In genomic region chr7:101754416-101754815, GRCm38 (mm10) we compare ENCODE assay signal across 17 mouse cellular contexts.
A peak's percentile ranks its signal among the peaks of the same experiment; 100 is the strongest.
DNase-seq lines count a peak whose midpoint lies in the region; TF ChIP-seq lines count a peak whose summit lies in the region.
"Had no signal": no experiment of that assay in that cellular context is flagged by ENCODE, and none has a peak within 500 bp of the region (broad histone marks: within the 10 kb centered on the region; RNA-seq: fewer than 3 reads in every experiment).

No protein-coding gene starts in this region.

- intact Hi-C loops in gastrocnemius, adult 2 months (cut with DNase I) = no loop called here
- intact Hi-C loops in gastrocnemius, postnatal 14 days (cut with DNase I; ENCODE audit: low total_unique reads) = no loop called here

- H3K27ac ChIP-seq in gastrocnemius, adult 2 months = peak overlapping the region; percentile 62
- no peak overlapping the region for H3K27ac ChIP-seq in kidney, adult 2 months (ENCODE audit: insufficient read depth, low read depth, low read length)
- H3K27ac ChIP-seq: embryonic facial prominence, embryonic 10.5 days; forebrain, embryonic 10.5 days; hindbrain, embryonic 10.5 days; hindbrain, embryonic 14.5 days; intestine, embryonic 15.5 days had no signal

- no peak overlapping the region for H3K4me3 ChIP-seq in gastrocnemius, adult 2 months
- H3K4me3 ChIP-seq in kidney, adult 2 months (ENCODE audit: insufficient read depth, low read depth, low read length) = no peak overlapping the region
- H3K4me3 ChIP-seq: embryonic facial prominence, embryonic 10.5 days; forebrain, embryonic 10.5 days; heart, embryonic 12.5 days; hindbrain, embryonic 10.5 days; intestine, embryonic 15.5 days had no signal

- DNase-seq in adrenal gland, adult 2 months = peak; percentile 58
- DNase-seq in adrenal gland, postnatal 4 days (ENCODE audit: low spot score in 2 of 2) = no peak
- peak; percentile 65 for DNase-seq in gastrocnemius, adult 2 months
- DNase-seq in gastrocnemius, postnatal 4 days (ENCODE audit: low spot score in 2 of 2) = no peak
- DNase-seq in gastrocnemius, postnatal 14 days = peak; percentile 26
- DNase-seq in kidney, adult 2 months = no peak
- DNase-seq in right cerebral cortex, adult 18-20 months = no peak
- DNase-seq: cerebellum, adult 2 months; cerebellum, postnatal 10 days; kidney, adult 18-20 months had no signal

- TF ChIP-seq CTCF in gastrocnemius, adult 2 months (IDR thresholded peaks at IDR 0.05) = no peak
- TF ChIP-seq CTCF in kidney, adult 2 months (conservative IDR thresholded peaks at IDR 0.05; ENCODE audit: insufficient read depth, insufficient read length, low read depth, low read length) = no peak

- no peak for TF ChIP-seq POLR2A in kidney, adult 2 months (IDR thresholded peaks at IDR 0.05; ENCODE audit: low read depth, low read length)

- 84% methylated on average over 2 of the region's 2 CpGs for WGBS in kidney, adult 2 months

- H3K4me1 ChIP-seq in kidney, adult 2 months (ENCODE audit: control insufficient read depth, insufficient read depth, low read length) = no peaks in the 10 kb centered on the region
- H3K4me1 ChIP-seq: embryonic facial prominence, embryonic 10.5 days; forebrain, embryonic 10.5 days; hindbrain, embryonic 10.5 days; intestine, embryonic 15.5 days had no signal

- H3K36me3 ChIP-seq in kidney, adult 2 months (ENCODE audit: control insufficient read depth, insufficient read depth, low read length) = no peaks in the 10 kb centered on the region
- H3K36me3 ChIP-seq: intestine, embryonic 15.5 days had no signal

- H3K27me3 ChIP-seq in kidney, adult 2 months (replicated peaks; ENCODE audit: control insufficient read depth, insufficient read depth, low read length) = no peaks in the 10 kb centered on the region
- H3K27me3 ChIP-seq: CH12.LX; heart, embryonic 12.5 days; intestine, embryonic 15.5 days had no signal

Comparison
In these comparisons a context has a peak if more than half of its experiments do, and no peak if none do; other contexts are left out.
1. DNase-seq: peak in adrenal gland, adult 2 months (single experiment), gastrocnemius, adult 2 months (single experiment) and gastrocnemius, postnatal 14 days (single experiment); none in adrenal gland, postnatal 4 days (0 of 2), gastrocnemius, postnatal 4 days (0 of 2), kidney, adult 2 months (single experiment) and right cerebral cortex, adult 18-20 months (single experiment).